Mouse (Mus musculus): Measurements from ENCODE around the gene Anpep.
A peak's percentile ranks its signal among the peaks of the same experiment; 100 is the strongest.
"Not testable (repeated sequence)": the region's sequence is repeated elsewhere in the genome, so short reads cannot be mapped to it uniquely, and the experiment has no call there.

Gene Anpep

DNA sequence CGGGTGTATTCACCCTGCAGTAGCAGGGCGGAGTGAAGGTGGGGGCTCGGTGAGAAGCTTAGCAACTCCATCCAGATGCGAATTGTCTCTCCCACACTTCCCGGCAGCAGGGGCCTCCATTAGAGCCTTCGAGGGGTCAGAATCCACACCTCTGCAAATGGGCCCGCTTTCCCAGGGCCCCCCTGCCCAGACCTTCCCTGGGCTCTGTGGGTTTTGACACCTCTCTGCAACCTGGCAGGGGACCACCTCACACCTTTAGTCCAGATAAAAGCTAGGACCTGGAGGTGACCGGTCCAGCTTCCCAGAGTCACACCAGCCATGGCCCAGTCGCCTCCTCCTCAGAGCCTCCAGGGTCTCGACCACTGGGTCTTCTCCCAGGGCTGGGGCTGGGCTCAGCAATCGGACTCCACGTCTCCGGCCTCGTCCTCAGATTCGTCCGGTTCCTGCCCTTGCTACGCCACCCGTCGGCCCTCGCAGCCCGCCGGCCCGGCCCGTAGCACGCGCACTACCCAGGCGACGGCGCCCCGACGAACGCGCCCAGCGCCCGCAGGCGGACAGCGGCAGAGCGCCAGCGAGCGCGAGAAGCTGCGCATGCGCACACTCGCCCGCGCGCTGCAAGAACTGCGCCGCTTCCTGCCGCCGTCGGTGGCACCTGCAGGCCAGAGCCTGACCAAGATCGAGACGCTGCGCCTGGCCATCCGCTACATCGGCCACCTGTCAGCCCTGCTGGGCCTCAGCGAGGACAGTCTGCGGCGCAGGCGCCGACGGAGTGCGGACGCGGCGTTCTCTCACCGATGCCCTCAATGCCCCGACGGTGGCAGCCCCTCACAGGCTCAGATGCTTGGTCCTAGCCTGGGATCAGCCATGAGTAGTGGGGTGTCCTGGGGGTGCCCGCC is 50.0 kb downstream of the Anpep start, which contains the start of gene Mesp2:
Gene Mesp2 (plus strand): TSS at position 117 of the 896 bp plus-strand sequence.
- peak; percentile 66 for DNase-seq (ENCODE audit: inconsistent ontology term)

DNA sequence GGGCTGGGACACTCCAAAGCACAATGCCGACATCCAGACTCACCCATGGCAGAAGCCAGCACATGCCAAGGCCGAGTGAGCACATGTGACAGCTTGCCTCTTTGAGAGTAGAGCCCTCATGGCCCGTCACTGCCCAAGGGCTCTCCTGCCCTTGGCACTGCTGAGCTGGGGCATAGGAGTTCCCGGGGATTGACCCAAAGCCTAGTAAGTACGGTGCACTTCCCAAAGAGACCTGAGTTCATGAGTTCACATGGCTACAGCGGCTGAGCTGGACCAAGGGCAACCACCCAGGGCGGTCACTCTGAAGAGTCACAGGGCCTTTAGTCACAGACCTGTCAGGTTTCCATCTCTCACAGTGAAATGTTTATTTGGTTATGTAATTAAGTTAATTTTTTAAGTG is 52.3 kb downstream of the Anpep start:
- no peak for DNase-seq (ENCODE audit: inconsistent ontology term)

DNA sequence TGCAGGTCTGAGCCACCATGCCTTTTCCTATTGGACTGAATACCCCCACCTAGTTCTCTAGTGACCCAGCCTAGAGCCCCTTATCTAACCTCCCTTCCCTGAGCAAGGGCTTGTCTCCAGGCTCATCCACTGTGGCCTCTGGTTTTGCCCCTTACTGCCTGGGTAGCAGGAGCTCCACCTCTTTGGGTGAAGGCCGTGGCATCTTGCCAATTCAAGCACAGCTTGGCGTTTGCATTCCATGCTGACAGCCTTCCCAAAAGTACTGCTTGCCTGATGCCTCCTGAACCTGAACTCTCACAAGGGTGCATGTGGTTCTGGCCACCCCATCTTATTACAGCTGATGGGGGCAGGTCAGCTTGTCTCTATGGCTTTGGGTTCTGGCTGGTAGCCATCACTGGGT is 57.0 kb downstream of the Anpep start:
- DNase-seq (ENCODE audit: inconsistent ontology term), result no peak

DNA sequence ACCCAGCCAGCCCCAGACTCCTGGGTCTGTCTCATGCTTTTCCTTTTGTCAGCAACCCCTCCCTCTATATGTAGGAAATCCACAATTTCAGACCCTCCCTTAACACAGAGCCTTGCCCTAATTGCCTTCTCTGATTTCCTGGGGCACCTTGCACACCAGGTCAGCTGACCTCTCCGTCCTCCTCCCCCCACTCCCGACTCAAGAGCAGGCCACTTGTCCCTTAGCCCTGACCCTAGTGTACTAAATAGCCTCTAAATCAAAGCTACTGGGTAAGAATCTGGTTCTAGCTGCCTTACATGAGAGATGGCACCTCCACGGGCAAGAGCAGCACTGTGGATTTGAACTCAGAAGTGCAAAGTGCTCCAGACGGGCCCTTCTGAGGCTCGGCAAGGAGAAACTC is 58.8 kb downstream of the Anpep start:
- no peak for DNase-seq (ENCODE audit: inconsistent ontology term)

DNA sequence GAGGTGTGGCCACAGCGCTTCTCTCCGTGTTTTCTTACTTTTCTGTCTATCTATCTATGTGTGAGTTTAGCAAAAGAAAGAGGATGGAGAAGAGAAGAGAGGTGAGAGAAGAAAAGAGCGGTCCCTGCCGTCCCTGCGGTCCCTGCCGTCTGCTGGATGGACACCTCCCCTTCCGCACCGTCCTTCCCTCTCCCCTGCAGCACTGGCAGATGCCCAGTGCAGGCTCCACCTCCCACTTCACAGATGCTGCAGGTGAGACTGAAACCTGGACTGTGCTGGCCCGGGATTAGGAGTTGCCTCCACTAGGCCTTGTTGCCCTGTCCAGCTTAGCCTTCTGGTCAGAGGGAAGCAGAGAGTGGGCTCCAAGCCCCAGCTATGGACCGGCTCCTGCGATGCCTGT is 59.5 kb downstream of the Anpep start:
- no peak for DNase-seq (ENCODE audit: inconsistent ontology term)

DNA sequence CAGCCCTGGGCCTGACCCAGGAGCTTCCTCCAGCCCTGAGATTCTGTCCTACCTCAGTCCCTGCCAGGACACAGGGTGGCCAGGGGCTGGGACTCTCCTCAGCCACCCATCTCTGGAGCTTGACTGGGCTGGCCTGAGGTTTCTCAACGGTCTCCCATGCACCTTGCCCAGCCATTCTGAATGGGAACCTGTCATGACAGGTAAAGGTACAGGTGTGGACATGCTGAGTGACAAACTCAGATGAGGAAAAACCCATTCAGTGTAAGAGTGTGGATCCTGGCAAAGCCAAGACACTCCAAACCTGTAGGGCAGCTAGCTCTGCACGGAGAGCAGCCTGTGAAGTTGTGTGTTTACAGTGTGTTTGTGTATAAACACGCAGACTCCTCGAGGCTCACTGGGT is 60.5 kb downstream of the Anpep start:
- DNase-seq (ENCODE audit: inconsistent ontology term), result no peak

DNA sequence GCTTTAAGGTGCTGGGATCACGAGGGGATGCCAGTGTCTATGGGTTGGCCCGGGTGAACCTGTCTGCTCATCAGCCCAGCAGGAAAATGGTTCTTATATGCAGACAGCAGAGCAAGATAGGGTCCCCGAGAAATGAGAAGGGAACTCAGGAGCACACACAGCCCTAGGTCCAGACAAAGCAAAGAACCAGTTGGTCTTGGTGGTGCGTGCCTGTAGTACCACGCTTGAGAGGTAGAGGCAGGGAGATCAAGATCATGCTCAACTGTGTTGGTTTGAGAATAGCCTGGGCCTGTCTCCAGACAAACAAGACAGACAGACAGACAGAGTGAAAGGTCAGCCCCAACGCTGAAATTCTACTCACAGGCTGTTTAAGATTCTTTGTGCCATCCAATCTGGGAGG is 61.4 kb downstream of the Anpep start:
- no peak for DNase-seq (ENCODE audit: inconsistent ontology term)

DNA sequence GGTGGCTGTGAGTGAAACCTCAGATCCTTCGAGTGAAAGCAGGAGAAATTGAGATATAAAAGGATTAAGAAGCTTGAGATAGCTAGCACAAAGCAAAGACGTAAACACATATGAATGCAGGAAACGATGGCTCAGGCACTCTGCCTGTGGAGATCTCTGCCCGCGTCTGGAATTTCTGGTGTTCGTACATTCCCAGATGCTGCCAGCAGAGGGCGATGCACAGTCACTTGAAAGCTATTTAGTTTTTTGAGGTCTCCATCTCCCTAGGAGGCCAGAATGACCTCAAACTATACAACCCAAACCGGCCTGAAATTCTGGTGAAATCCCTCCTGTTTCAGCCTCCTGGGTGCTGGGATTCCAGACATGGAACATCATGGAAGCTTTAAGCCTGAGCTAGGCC is 61.8 kb downstream of the Anpep start:
- peak; percentile 67 for DNase-seq (ENCODE audit: inconsistent ontology term)

DNA sequence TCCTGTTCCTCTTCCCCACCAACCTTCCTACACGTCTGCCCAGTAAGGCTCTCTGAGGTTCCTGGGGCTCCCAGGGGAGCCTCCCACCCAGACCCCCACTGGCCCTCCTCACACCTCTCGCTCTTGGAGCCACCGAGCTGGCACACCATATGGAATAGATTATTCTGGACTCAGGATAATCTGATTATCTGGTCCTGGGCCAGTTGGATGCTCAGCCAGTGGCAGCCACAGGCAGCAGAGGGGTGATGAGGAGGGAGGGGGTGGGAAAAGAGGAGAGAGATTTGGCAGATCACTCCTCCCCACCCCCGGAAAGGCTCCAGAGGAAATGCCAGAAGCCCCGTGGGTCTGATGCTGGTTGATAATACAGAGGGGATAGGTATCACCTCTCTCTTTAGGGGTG is 62.3 kb downstream of the Anpep start:
- no peak for DNase-seq (ENCODE audit: inconsistent ontology term)

DNA sequence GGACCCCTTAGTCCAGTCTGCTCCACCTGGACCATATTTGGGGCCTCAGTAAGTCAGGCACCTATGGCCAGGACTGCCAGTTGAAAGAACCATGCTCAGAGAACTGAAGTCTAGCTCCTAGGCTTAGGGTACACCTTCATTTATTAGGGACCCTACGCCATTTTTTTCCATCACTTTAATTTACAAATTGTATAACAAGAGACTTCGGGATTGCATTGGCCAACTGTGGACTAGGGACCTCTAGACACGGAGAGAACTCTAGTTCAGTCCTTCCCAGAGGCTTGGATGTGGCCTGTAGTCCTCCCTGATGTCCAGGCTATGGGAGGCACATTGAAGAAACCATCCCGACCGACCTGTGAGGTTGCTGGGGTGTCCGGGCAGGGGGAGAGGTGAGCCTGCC is 67.2 kb downstream of the Anpep start, which contains the start of gene Mesp1:
Gene Mesp1 (minus strand): TSS at position 101 of the 400 bp plus-strand sequence.
- DNase-seq (ENCODE audit: inconsistent ontology term), result no peak

DNA sequence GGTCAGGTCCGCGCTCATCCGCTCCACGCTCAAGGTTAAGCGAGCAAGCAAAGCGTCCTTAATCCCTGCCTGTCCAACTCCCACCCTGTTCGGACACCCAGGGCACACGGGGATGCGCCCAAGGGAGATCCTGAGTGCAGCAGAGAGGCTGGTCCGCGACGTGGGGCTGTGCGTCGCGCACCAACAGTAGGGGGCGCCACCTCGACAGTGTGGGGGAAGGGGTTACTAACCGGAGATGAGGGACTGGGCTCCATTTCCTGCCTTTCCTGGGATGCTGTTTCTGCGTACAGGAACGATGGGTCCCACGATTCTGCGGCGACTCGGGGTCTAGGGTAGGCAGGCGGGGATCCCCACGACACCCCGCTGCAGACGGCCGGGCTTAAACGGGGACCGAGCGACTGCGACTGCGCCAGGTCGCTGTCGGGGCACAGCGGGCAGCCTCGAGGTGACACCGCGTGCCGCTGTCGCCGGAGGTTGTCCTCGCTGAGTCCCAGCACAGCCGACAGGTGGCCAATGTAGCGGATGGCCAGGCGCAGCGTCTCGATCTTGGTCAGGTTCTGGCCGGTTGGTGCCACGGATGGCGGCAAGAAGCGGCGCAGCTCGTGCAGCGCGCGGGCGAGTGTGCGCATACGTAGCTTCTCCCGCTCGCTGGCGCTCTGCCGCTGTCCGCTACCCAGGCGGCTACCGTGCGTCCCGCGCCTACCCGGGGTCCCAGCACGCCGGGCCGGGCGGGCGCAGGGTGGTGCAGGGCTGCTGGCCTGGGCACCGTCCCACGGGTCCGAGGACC is 68.0 kb downstream of the Anpep start:
- DNase-seq (ENCODE audit: inconsistent ontology term), result peak; percentile 40

DNA sequence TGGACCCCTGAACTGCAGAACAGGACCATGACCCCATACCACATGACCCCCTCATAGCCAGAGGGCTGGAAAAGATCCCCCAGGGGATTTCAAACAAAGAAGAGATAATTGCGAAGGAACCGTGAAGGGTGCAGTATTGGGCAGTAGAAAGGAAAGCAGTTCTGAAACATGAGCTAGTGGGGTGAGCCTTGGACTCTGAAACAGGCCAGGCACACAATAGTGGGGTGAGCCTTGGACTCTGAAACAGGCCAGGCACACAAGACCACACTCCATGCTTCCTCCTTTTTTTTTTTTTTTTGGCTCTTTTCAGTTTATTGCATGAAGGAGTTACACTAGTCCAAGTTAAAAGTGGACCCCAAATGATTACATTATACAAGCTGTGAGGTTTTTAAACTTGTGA is 71.0 kb downstream of the Anpep start:
- not testable (repeated sequence) for DNase-seq (ENCODE audit: inconsistent ontology term)

DNA sequence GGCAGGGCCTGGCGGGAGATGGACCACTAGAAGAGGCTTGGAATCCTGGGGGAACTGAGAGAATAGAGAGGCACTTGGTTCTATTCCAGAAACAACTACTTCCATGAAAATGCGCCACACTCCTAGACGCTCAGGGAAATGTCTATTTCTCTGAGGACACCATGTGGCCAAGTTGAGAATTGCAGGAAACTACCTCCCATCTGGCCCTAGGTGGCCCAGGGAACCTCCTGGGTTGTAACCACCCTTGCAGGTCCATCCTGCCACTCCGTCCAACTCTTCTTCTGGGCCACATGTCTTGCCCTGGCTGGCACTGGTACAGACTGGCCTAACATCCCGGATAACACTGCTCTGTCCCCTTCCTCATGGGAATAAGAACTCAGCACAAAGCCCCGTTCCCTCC is 74.6 kb downstream of the Anpep start:
- DNase-seq (ENCODE audit: inconsistent ontology term), result peak; percentile 38

DNA sequence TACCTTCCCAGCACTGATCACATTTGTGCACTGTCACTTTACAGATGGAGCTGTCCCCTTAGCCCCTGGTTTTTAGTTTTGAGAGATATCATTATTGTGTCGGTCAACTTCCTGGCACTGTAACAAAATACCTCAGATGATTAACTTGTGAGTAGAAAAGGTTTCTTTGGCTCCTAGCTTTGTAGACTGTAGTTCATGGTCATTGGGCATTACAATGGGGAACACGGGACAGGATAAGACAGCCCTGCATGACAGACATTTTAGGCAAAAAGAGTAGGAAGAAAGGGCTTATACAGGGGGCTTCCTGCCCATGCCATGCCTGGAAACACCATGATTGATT is 78.4 kb downstream of the Anpep start:
- peak; percentile 37 for DNase-seq (ENCODE audit: inconsistent ontology term)

DNA sequence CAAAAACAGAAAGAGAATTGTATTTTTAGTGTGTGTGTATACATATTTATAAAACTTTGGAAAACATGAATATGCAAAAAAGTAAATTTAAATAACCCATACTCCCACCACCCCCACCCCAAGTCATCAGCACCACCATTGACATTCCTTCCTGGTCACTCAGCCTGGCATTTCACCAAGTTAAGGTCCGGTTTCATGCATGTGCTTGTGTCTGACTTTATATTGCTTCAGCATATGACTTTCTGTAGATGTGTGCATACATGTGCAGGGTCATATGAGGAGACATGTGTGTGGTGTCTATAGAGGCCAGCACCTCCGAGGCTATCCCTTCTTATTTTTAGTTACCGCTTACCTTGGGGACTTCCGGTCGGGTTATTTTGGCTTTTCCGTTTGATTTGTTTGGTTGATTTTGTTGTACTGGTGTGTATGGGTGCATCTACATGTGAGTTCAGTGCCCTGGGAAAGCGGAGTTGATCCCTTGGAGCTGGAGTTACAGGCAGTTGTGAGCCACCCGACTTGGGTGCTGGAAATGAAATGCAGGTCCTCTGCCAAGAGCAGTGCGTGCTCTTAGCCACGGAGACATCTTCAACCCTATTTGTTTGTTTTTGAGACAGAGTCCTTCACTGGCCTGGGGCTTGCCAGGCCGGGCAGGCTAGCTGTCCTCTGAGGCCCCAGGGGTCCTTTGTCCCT is 78.9 kb downstream of the Anpep start:
- DNase-seq (ENCODE audit: inconsistent ontology term), result no peak

DNA sequence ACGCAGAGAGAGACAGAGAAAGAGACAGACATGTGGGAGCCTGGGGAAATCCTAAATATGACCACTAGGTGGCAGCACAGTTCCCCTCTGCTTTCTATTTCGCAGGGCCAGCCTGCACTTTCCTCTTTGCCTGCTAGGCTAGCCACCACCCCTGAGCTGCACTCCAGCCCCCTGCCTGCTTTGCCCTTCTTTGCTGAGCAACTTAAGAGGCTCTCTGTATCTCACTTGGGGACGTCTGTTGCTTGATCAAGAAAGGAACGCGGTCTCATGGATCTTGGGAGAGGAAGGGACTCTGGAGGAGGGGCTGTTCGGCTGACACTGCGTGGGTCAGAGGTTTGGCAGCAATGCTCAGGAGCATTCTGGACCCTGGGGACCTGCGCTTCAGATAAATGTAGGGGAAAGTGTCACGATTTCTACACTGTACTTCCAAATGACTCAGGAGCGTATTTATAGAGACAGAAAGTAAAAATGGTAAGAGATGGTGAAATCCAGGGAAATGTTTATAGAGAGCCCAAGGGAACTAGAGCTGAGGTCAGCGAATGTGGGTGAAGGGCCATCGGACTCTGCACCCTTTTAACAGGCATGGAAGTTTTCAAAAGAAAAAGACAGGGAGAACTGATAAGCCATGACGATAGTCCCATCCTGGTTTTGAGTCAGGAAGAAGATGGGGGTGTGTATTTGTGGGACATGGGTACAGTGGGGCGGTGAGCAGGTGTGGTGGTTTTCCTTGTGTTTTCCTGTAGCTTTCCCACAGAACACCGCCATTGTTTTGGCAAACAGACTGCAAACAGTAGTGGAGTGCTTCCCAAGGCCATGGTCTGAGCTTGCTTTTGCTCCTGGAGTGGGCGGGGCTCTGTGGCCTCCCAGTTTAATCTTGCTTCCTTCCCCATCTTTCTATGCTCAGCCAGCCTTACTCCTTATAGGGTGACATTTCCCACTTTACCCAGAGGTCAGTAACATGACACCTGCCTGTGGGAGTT is 79.9 kb downstream of the Anpep start:
- DNase-seq (ENCODE audit: inconsistent ontology term), result peak; percentile 69

All from Muller cell, postnatal 12 days (primary cell).